Mouse (Mus musculus) forebrain, embryonic 11.5 days (tissue): Measurements from ENCODE around the gene Krt31. TPM values are rescaled to one million over a fixed set of nuclear protein-coding genes. Genes with fewer than 3 reads are reported as not detected.

Experiments used
- polyA plus RNA-seq: library from polyadenylated mRNA; unstranded; fragments of >200 nt; fragmentation: Nextera tagmentation; extraction: Ambion mirVana; gene quantifications from 2 replicates; pipeline ENCODE4 v1.2.1, GENCODE M21; 2014

The Krt31 gene
- polyA plus RNA-seq, 1 experiment from 2014 or later: not detected

Other genes starting within 250 kb of the Krt31 start
- gene Gm11554, start 246.1 kb downstream of the Krt31 start, polyA plus RNA-seq: not detected in 2 replicates
- gene Krtap4-13, start 240.7 kb downstream of the Krt31 start, polyA plus RNA-seq: not detected in 2 replicates
- not detected in 2 replicates for gene Gm11564, start 234.9 kb downstream of the Krt31 start, polyA plus RNA-seq
- gene 2300003K06Rik, start 212.5 kb downstream of the Krt31 start, polyA plus RNA-seq: not detected in 2 replicates
- gene Krtap4-16, start 198.9 kb downstream of the Krt31 start, polyA plus RNA-seq: not detected in 2 replicates
- gene Gm11568, start 192.6 kb downstream of the Krt31 start, polyA plus RNA-seq: not detected in 2 replicates
- not detected in 2 replicates for gene Gm11559, start 186.1 kb downstream of the Krt31 start, polyA plus RNA-seq
- gene Krtap9-1, start 177.2 kb downstream of the Krt31 start, polyA plus RNA-seq: not detected in 2 replicates
- not detected in 2 replicates for gene Gm11567, start 171.4 kb downstream of the Krt31 start, polyA plus RNA-seq
- not detected in 2 replicates for gene Krtap31-1, start 142.6 kb downstream of the Krt31 start, polyA plus RNA-seq
- not detected in 2 replicates for gene Gm11565, start 135.8 kb downstream of the Krt31 start, polyA plus RNA-seq
- not detected in 2 replicates for gene Krtap31-2, start 114.3 kb downstream of the Krt31 start, polyA plus RNA-seq
- gene Krtap9-5, start 102.1 kb downstream of the Krt31 start, polyA plus RNA-seq: not detected in 2 replicates
- not detected in 2 replicates for gene Krtap29-1, start 71.5 kb downstream of the Krt31 start, polyA plus RNA-seq
- not detected in 2 replicates for gene Krtap16-1, start 64.0 kb downstream of the Krt31 start, polyA plus RNA-seq
- gene Krtap17-1, start 56.6 kb downstream of the Krt31 start, polyA plus RNA-seq: not detected in 2 replicates
- gene Krt33a, start 34.3 kb downstream of the Krt31 start, polyA plus RNA-seq: not detected in 2 replicates
- gene Krt33b, start 20.7 kb downstream of the Krt31 start, polyA plus RNA-seq: not detected in 2 replicates
- gene Krt34, start 9.0 kb downstream of the Krt31 start, polyA plus RNA-seq: not detected in 2 replicates
- not detected in 2 replicates for gene Krt32, start 37.7 kb upstream of the Krt31 start, polyA plus RNA-seq
- gene Krt35, start 45.7 kb upstream of the Krt31 start, polyA plus RNA-seq: not detected in 2 replicates
- gene Krt36, start 55.1 kb upstream of the Krt31 start, polyA plus RNA-seq: not detected in 2 replicates
- gene Krt13, start 71.0 kb upstream of the Krt31 start, polyA plus RNA-seq: not detected in 2 replicates
- gene Krt15, start 85.4 kb upstream of the Krt31 start, polyA plus RNA-seq: 0.90 and 1.2 TPM in 2 replicates
- 3.0 and 4.0 TPM in 2 replicates for gene Krt19, start 98.1 kb upstream of the Krt31 start, polyA plus RNA-seq
- not detected in 2 replicates for gene Krt9, start 142.7 kb upstream of the Krt31 start, polyA plus RNA-seq
- 1.6 and 1.7 TPM in 2 replicates for gene Krt14, start 157.0 kb upstream of the Krt31 start, polyA plus RNA-seq
- not detected in 2 replicates for gene Krt16, start 198.4 kb upstream of the Krt31 start, polyA plus RNA-seq
- not detected in 2 replicates for gene Krt17, start 210.5 kb upstream of the Krt31 start, polyA plus RNA-seq
- gene Krt42, start 219.3 kb upstream of the Krt31 start, polyA plus RNA-seq: not detected in 2 replicates